Mouse (Mus musculus) limb, embryonic 15.5 days (tissue): ENCODE measurements at regions not wholly inside any gene's neighbourhood (a gene's known extent, or its start where the extent isn't known, plus 50 kb on each side); places are given as distances from the start of the nearest gene placed in this dataset.
A peak's percentile ranks its signal among the peaks of the same experiment; 100 is the strongest.

Experiments used
- ATAC-seq: fragments of 200-750 bp; cut with Nextera tagmentation; 2 replicates; pipeline ENCODE4 v1.8.0; 2017; ENCODE audit warnings: low read depth, moderate TSS enrichment; ENCODE audit not compliant: insufficient number of reproducible peaks, low FRiP score, low TSS enrichment
- H3K27ac ChIP-seq: fragments of 300-500 bp; sonication (generic); 2 replicates; pipeline ENCODE4 v1.5.1; 2015; ENCODE audit warnings: moderate library complexity, mild to moderate bottlenecking, inconsistent platforms
- H3K27me3 ChIP-seq: fragments of 300-500 bp; sonication (generic); 2 replicates; pipeline ENCODE4 v1.6.1; 2015; ENCODE audit warnings: inconsistent platforms
- H3K36me3 ChIP-seq: fragments of 300-500 bp; sonication (generic); 2 replicates; pipeline ENCODE4 v1.6.1; 2015; ENCODE audit warnings: inconsistent platforms
- H3K4me1 ChIP-seq: fragments of 300-500 bp; sonication (generic); 2 replicates; pipeline ENCODE4 v1.6.1; 2015; ENCODE audit warnings: inconsistent platforms
- H3K4me2 ChIP-seq: fragments of 300-500 bp; sonication (generic); 2 replicates; pipeline ENCODE4 v1.6.1; 2015; ENCODE audit warnings: mild to moderate bottlenecking, inconsistent platforms
- H3K4me3 ChIP-seq: fragments of 300-500 bp; sonication (generic); 2 replicates; pipeline ENCODE4 v1.5.1; 2015; ENCODE audit warnings: mild to moderate bottlenecking, inconsistent platforms
- H3K9ac ChIP-seq: fragments of 300-500 bp; sonication (generic); 2 replicates; pipeline ENCODE4 v1.6.1; 2015; ENCODE audit warnings: inconsistent platforms
- H3K9me3 ChIP-seq: fragments of 300-500 bp; sonication (generic); 2 replicates; pipeline ENCODE4 v1.6.1; 2016; ENCODE audit warnings: inconsistent platforms
- WGBS: fragments of 180-500 bp; shearing (Covaris S2); methylation state at CpG from one replicate; pipeline ENCODE4 v1.1.7; 2015; 5-methylcytosine and 5-hydroxymethylcytosine counted together

- Histone ChIP-seq H3K27me3 (peaks cover 3% of the 10 kb centered on the region; the same call in 1 of the 2 replicates), H3K9ac (no peak overlapping the region), H3K27ac (no peak overlapping the region), H3K36me3 (no peaks in the 10 kb centered on the region), H3K4me3 (no peak overlapping the region), H3K9me3 (no peaks in the 10 kb centered on the region), H3K4me1 (no peaks in the 10 kb centered on the region), H3K4me2 (no peak overlapping the region)
- 77% methylated on average over 6 of the region's 6 CpGs for whole genome bisulfite sequencing
- ATAC-seq = no peak
Observed at GRCm38 (mm10) chr9:46757005-46757672, 241.4 kb upstream of the Gm4791 start.

GRCm38 (mm10) chr9:46751981-46752380, 246.6 kb upstream of the Gm4791 start:
- Histone ChIP-seq H3K36me3 (no peaks in the 10 kb centered on the region), H3K4me1 (no peaks in the 10 kb centered on the region), H3K4me3 (no peak overlapping the region), H3K9me3 (no peaks in the 10 kb centered on the region), H3K27me3 (no peaks in the 10 kb centered on the region), H3K27ac (no peak overlapping the region), H3K9ac (no peak overlapping the region), H3K4me2 (no peak overlapping the region)
- ATAC-seq = no peak
- WGBS = 45% methylated on average over 5 of the region's 5 CpGs

GRCm38 (mm10) chr9:46749441-46749840, 249.1 kb upstream of the Gm4791 start:
- Histone ChIP-seq H3K9me3 (no peaks in the 10 kb centered on the region), H3K27me3 (no peaks in the 10 kb centered on the region), H3K4me1 (no peaks in the 10 kb centered on the region), H3K27ac (no peak overlapping the region), H3K36me3 (no peaks in the 10 kb centered on the region), H3K4me3 (no peak overlapping the region), H3K9ac (no peak overlapping the region), H3K4me2 (no peak overlapping the region)
- 76% methylated on average over 6 of the region's 6 CpGs for WGBS
- no peak for ATAC-seq

GRCm38 (mm10) chr9:46746266-46746665, 252.3 kb upstream of the Gm4791 start:
- Histone ChIP-seq H3K36me3 (no peaks in the 10 kb centered on the region), H3K9me3 (no peaks in the 10 kb centered on the region), H3K9ac (no peak overlapping the region), H3K4me2 (no peak overlapping the region), H3K27ac (no peak overlapping the region), H3K27me3 (no peaks in the 10 kb centered on the region), H3K4me1 (no peaks in the 10 kb centered on the region), H3K4me3 (no peak overlapping the region)
- 69% methylated on average over 3 of the region's 3 CpGs for WGBS
- no peak for ATAC-seq

- H3K4me1 ChIP-seq = no peaks in the 10 kb centered on the region
- no peaks in the 10 kb centered on the region for H3K9me3 ChIP-seq
- no peak overlapping the region for H3K4me2 ChIP-seq
- no peak for ATAC-seq
- no peak overlapping the region for H3K4me3 ChIP-seq
- no peaks in the 10 kb centered on the region for H3K36me3 ChIP-seq
- H3K27me3 ChIP-seq = peaks cover 10% of the 10 kb centered on the region
- H3K9ac ChIP-seq = no peak overlapping the region
- 77% methylated on average over 4 of the region's 4 CpGs for WGBS
- H3K27ac ChIP-seq = no peak overlapping the region
Observed at GRCm38 (mm10) chr9:46740496-46740895, 258.0 kb upstream of the Gm4791 start.

GRCm38 (mm10) chr9:46739341-46739740, 259.2 kb upstream of the Gm4791 start:
- Histone ChIP-seq H3K27me3 (peaks cover 10% of the 10 kb centered on the region), H3K4me3 (no peak overlapping the region), H3K9me3 (no peaks in the 10 kb centered on the region), H3K4me2 (no peak overlapping the region), H3K9ac (no peak overlapping the region), H3K27ac (no peak overlapping the region), H3K36me3 (no peaks in the 10 kb centered on the region), H3K4me1 (no peaks in the 10 kb centered on the region)
- WGBS = 50% methylated on average over 3 of the region's 3 CpGs
- no peak for ATAC-seq

GRCm38 (mm10) chr9:46738634-46739033, 259.9 kb upstream of the Gm4791 start:
- Histone ChIP-seq H3K4me2 (no peak overlapping the region), H3K27ac (no peak overlapping the region), H3K4me1 (no peaks in the 10 kb centered on the region), H3K9ac (no peak overlapping the region), H3K27me3 (peaks cover 10% of the 10 kb centered on the region), H3K4me3 (no peak overlapping the region), H3K9me3 (no peaks in the 10 kb centered on the region), H3K36me3 (no peaks in the 10 kb centered on the region)
- no peak for ATAC-seq
- 68% methylated on average over 3 of the region's 3 CpGs for WGBS

GRCm38 (mm10) chr9:46738056-46738455, 260.5 kb upstream of the Gm4791 start:
- Histone ChIP-seq H3K27me3 (peaks cover 10% of the 10 kb centered on the region), H3K4me1 (no peaks in the 10 kb centered on the region), H3K9me3 (no peaks in the 10 kb centered on the region), H3K4me3 (no peak overlapping the region), H3K27ac (no peak overlapping the region), H3K9ac (no peak overlapping the region), H3K36me3 (no peaks in the 10 kb centered on the region), H3K4me2 (no peak overlapping the region)
- 52% methylated on average over 4 of the region's 4 CpGs for WGBS
- ATAC-seq = no peak

GRCm38 (mm10) chr9:46737446-46737845, 261.1 kb upstream of the Gm4791 start:
- H3K27me3 ChIP-seq = peaks cover 10% of the 10 kb centered on the region
- no peak overlapping the region for H3K4me3 ChIP-seq
- no peak overlapping the region for H3K4me2 ChIP-seq
- 62% methylated on average over 3 of the region's 3 CpGs for WGBS
- no peaks in the 10 kb centered on the region for H3K9me3 ChIP-seq
- no peak overlapping the region for H3K9ac ChIP-seq
- H3K27ac ChIP-seq = no peak overlapping the region
- no peaks in the 10 kb centered on the region for H3K4me1 ChIP-seq
- no peak; the same call in 1 of the 2 replicates for ATAC-seq
- no peaks in the 10 kb centered on the region for H3K36me3 ChIP-seq

GRCm38 (mm10) chr9:46736232-46736631, 262.3 kb upstream of the Gm4791 start:
- H3K9me3 ChIP-seq = no peaks in the 10 kb centered on the region
- H3K4me3 ChIP-seq = no peak overlapping the region
- H3K36me3 ChIP-seq = no peaks in the 10 kb centered on the region
- no peak overlapping the region for H3K27ac ChIP-seq
- no peak for ATAC-seq
- no peak overlapping the region for H3K4me2 ChIP-seq
- H3K9ac ChIP-seq = no peak overlapping the region
- no peaks in the 10 kb centered on the region for H3K4me1 ChIP-seq
- peaks cover 10% of the 10 kb centered on the region for H3K27me3 ChIP-seq

- Histone ChIP-seq H3K36me3 (no peaks in the 10 kb centered on the region), H3K9me3 (no peaks in the 10 kb centered on the region), H3K4me2 (no peak overlapping the region), H3K4me3 (no peak overlapping the region), H3K27ac (no peak overlapping the region), H3K27me3 (peaks cover 10% of the 10 kb centered on the region), H3K4me1 (no peaks in the 10 kb centered on the region), H3K9ac (no peak overlapping the region)
- 0 out of 2 replicates have a peak, but pooled peaks have one; percentile 26 for ATAC-seq
- 5% methylated on average over 4 of the region's 4 CpGs for WGBS
Observed at GRCm38 (mm10) chr9:46735664-46736067, 262.9 kb upstream of the Gm4791 start.

- H3K27me3 ChIP-seq = no peaks in the 10 kb centered on the region; the same call in 1 of the 2 replicates
- no peaks in the 10 kb centered on the region for H3K36me3 ChIP-seq
- no peak for ATAC-seq
- no peak overlapping the region for H3K9ac ChIP-seq
- no peak overlapping the region for H3K27ac ChIP-seq
- H3K9me3 ChIP-seq = no peaks in the 10 kb centered on the region
- no peak overlapping the region for H3K4me2 ChIP-seq
- no peaks in the 10 kb centered on the region for H3K4me1 ChIP-seq
- WGBS = 71% methylated on average over 5 of the region's 5 CpGs
- no peak overlapping the region for H3K4me3 ChIP-seq
Observed at GRCm38 (mm10) chr9:46728465-46728864, 270.1 kb upstream of the Gm4791 start.

- no peaks in the 10 kb centered on the region for H3K27me3 ChIP-seq
- WGBS = 88% methylated on average over 5 of the region's 5 CpGs
- ATAC-seq = no peak
Observed at GRCm38 (mm10) chr9:46724231-46724630, 274.3 kb upstream of the Gm4791 start.

More at GRCm38 (mm10) chr9:46724231-46724630, 274.3 kb upstream of the Gm4791 start:
- no peak overlapping the region for H3K9ac ChIP-seq
- no peaks in the 10 kb centered on the region for H3K4me1 ChIP-seq
- no peak overlapping the region for H3K27ac ChIP-seq
- no peaks in the 10 kb centered on the region for H3K9me3 ChIP-seq
- no peaks in the 10 kb centered on the region for H3K36me3 ChIP-seq
- no peak overlapping the region for H3K4me2 ChIP-seq
- no peak overlapping the region for H3K4me3 ChIP-seq
